Mouse (Mus musculus): Measurements from ENCODE around the gene Creld2.

- TF ChIP-seq CTCF (IDR thresholded peaks at IDR 0.05; ENCODE audit: low read depth, low read length), result no peak
- TF ChIP-seq POLR2A (IDR thresholded peaks at IDR 0.05; ENCODE audit: borderline replicate concordance, low read depth, low read length), result no peak
Measured at GRCm38 (mm10) chr15:88802348-88802747, 17.1 kb upstream of the Creld2 start.
